Mouse (Mus musculus) limb, embryonic 12.5 days (tissue): Measurements from ENCODE around the gene Adamtsl5. TPM values are rescaled to one million over a fixed set of nuclear protein-coding genes. Genes with fewer than 3 reads are reported as not detected.
A peak's percentile ranks its signal among the peaks of the same experiment; 100 is the strongest.

ENCODE experiments used
- ATAC-seq: fragments of 200-750 bp; cut with Nextera tagmentation; 2 replicates; pipeline ENCODE4 v1.8.0; 2017; ENCODE audit warnings: low read depth, moderate TSS enrichment; ENCODE audit not compliant: insufficient number of reproducible peaks, insufficient read depth, low FRiP score, low TSS enrichment
- H3K27ac ChIP-seq: fragments of 300-500 bp; sonication (generic); 2 replicates; pipeline ENCODE4 v1.5.1; 2016; ENCODE audit warnings: mild to moderate bottlenecking, moderate library complexity
- H3K27me3 ChIP-seq: fragments of 300-500 bp; sonication (generic); 2 replicates; pipeline ENCODE4 v1.6.1; 2016; ENCODE audit warnings: mild to moderate bottlenecking, moderate library complexity
- H3K36me3 ChIP-seq: fragments of 300-500 bp; sonication (generic); 2 replicates; pipeline ENCODE4 v1.6.1; 2016; ENCODE audit warnings: mild to moderate bottlenecking, moderate library complexity
- H3K4me1 ChIP-seq: fragments of 300-500 bp; sonication (generic); replicated peaks from 2 replicates; pipeline ENCODE4 v1.6.1; 2016
- H3K4me2 ChIP-seq: fragments of 300-500 bp; sonication (generic); 2 replicates; pipeline ENCODE4 v1.6.1; 2016; ENCODE audit warnings: mild to moderate bottlenecking, moderate library complexity
- H3K4me3 ChIP-seq: fragments of 300-500 bp; sonication (generic); replicated peaks from 2 replicates; pipeline ENCODE4 v1.5.1; 2016; ENCODE audit warnings: mild to moderate bottlenecking
- H3K9ac ChIP-seq: fragments of 300-500 bp; sonication (generic); replicated peaks from 2 replicates; pipeline ENCODE4 v1.6.1; 2016; ENCODE audit warnings: mild to moderate bottlenecking, moderate library complexity
- H3K9me3 ChIP-seq: fragments of 300-500 bp; sonication (generic); 2 replicates; pipeline ENCODE4 v1.6.1; 2016; ENCODE audit warnings: mild to moderate bottlenecking, moderate library complexity
- WGBS: fragments of 180-500 bp; shearing (Covaris S2); methylation state at CpG from one replicate; pipeline ENCODE4 v1.1.7; 2016; 5-methylcytosine and 5-hydroxymethylcytosine counted together
- polyA plus RNA-seq: library from polyadenylated mRNA; unstranded; fragments of >200 nt; fragmentation: Nextera tagmentation; extraction: Ambion mirVana; gene quantifications from 2 replicates; pipeline ENCODE4 v1.2.1, GENCODE M21; 2016

The Adamtsl5 gene
- polyA plus RNA-seq, 1 experiment from 2014 or later: 0.88 TPM

DNA sequence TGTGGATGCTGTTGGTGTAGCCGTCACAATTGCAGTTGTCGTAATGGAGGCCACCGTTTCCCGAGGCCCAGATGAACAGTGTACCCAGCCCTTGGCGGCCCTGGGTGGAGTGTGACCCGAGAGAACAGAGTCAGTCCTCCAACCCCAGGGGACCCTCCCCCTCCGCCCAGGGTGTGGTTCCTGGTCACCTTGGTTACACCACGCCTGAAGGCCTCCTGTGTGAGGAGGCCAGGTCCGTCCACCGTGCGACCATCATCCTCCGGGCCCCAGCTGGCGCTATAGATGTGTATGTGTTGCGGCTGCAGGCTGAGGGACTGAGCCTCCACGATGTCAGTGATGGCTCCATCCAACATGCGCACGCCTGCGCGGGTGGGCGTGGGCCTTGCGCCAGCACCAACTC, 23.2 kb downstream of the Adamtsl5 start:
- Histone ChIP-seq H3K36me3 (no peaks in the 10 kb centered on the region), H3K4me1 (peaks cover 33% of the 10 kb centered on the region), H3K4me3 (no peak overlapping the region), H3K27ac (no peak overlapping the region), H3K27me3 (peaks cover 25% of the 10 kb centered on the region), H3K9me3 (no peaks in the 10 kb centered on the region), H3K4me2 (no peak overlapping the region), H3K9ac (no peak overlapping the region)
- ATAC-seq: no peak
- WGBS: 79% methylated on average over 21 of the region's 21 CpGs

DNA sequence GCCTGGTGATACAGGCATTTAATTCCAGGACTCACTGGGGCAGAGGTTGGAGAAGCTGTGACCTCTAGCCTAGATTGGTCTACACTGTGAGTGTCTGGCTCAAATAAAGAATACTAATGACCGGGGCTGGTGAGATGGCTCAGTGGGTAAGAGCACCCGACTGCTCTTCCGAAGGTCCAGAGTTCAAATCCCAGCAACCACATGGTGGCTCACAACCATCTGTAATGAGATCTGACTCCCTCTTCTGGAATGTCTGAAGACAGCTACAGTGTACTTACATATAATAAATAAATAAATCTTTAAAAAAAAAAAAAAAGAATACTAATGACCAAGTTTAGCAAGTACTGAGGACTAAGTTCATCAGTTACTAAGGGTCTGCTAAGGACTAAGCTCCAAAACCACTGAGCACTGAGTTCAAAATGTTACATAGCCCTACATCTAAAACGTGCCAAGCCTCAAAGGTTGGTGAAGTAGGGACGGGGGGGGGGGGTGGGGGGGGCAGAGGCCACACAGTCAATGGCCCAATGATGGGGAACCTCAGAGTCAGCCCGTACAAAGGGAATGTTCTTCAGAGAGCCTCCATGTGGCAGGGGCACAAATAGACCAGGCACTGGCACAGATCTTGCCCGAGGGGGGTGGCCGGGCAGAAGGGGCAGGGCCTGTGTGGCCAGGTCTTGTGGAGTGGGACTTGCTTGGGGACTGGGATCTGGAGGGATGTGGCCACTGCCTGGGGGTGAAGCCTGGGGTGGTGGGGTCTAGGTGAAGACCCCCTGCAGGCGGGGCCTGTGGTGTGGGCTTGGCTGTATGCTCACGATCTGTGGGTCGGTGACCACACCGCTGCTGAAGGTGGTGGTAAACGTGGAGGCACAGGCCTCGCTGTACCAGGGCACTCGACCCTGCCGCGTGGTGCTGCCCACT, 23.8 kb downstream of the Adamtsl5 start:
- ATAC-seq: no peak
- Histone ChIP-seq H3K4me3 (peak overlapping the region; percentile 65), H3K36me3 (no peaks in the 10 kb centered on the region), H3K9ac (peak overlapping the region; percentile 69; the same call in 1 of the 2 replicates), H3K27me3 (peaks cover 25% of the 10 kb centered on the region), H3K4me2 (peak overlapping the region; percentile 97), H3K4me1 (peaks cover 33% of the 10 kb centered on the region), H3K27ac (no peak overlapping the region), H3K9me3 (no peaks in the 10 kb centered on the region)
- WGBS: 78% methylated on average over 17 of the region's 17 CpGs

DNA sequence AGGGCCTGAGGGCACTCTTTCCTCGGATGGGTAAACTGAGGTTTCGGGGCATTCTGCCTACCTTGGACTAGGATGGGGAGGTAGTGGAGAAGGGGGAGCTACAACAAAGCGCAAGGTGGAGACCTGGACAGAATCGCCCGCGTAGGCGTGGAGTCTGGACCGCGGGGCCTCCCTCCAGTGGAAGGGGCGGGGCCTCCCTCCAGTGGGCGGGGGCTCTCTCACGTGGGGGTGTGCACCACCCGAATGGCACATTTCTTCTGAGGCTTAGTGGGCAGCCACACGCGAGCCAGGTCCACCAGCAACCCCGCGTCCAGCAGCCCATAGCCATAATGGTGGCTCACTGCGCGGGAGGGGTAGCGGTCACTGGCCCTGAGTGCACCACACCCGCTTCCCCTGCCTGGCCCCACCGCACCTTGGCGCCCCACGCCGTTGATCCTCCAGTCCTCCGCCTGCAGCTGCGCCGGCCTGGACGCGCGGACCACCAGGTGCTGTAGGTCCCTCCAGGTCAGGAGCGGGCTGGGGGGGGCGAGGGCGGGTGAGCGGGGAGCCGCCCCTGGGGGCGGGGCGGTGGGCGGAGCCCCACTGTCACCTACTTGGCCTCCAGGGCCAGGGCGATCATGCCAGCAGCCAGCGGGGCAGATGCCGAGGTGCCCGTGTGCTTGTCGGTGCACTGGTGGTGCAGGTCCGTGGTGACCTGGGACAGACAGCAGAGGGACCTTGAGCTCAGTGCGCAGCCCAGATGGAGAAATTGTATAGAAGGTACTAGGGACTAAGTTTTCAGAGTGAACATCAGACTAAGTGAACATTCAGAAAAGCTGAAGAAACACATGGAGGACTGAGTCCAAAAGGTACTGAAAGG, 24.7 kb downstream of the Adamtsl5 start:
- H3K27me3 ChIP-seq: peaks cover 23% of the 10 kb centered on the region
- peak overlapping the region; percentile 97 for H3K4me2 ChIP-seq
- peaks cover 7% of the 10 kb centered on the region; the same call in 1 of the 2 replicates for H3K36me3 ChIP-seq
- peak overlapping the region; percentile 65 for H3K4me3 ChIP-seq
- 2% methylated on average over 46 of the region's 46 CpGs for WGBS
- no peaks in the 10 kb centered on the region for H3K9me3 ChIP-seq
- 0 out of 2 replicates have a peak, but pooled peaks have one; percentile 11 for ATAC-seq
- H3K9ac ChIP-seq: peak overlapping the region; percentile 69
- H3K4me1 ChIP-seq: peaks cover 35% of the 10 kb centered on the region
- 0 out of 2 replicates have a peak overlapping the region, but pooled peaks have one; percentile 12 for H3K27ac ChIP-seq

DNA sequence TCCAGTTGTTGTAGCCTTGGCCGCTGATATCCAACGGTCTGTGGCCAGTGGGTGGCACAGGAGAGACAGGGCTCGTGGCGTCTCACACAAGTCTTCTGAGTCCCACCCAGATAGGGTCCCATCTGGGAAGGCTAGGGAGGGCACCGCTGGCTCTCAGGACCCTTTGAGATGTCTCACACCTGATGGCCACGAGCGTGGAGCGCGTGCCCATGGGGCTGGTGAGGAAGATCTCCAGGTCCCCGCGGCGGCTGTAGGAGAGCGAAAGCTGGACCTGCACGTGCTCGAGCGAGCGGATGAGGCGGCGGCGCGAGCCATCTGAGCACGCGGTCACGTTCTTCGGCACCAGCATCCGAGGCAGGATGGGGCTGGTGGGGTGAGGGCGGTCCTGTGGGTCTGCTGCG, 25.4 kb downstream of the Adamtsl5 start:
- H3K9ac ChIP-seq: peak overlapping the region; percentile 69
- H3K9me3 ChIP-seq: no peaks in the 10 kb centered on the region
- peaks cover 14% of the 10 kb centered on the region; the same call in 1 of the 2 replicates for H3K36me3 ChIP-seq
- peak overlapping the region; percentile 97 for H3K4me2 ChIP-seq
- ATAC-seq: no peak
- H3K4me1 ChIP-seq: peaks cover 35% of the 10 kb centered on the region
- peaks cover 20% of the 10 kb centered on the region for H3K27me3 ChIP-seq
- 5% methylated on average over 28 of the region's 28 CpGs for WGBS
- no peak overlapping the region for H3K27ac ChIP-seq
- peak overlapping the region; percentile 65 for H3K4me3 ChIP-seq

DNA sequence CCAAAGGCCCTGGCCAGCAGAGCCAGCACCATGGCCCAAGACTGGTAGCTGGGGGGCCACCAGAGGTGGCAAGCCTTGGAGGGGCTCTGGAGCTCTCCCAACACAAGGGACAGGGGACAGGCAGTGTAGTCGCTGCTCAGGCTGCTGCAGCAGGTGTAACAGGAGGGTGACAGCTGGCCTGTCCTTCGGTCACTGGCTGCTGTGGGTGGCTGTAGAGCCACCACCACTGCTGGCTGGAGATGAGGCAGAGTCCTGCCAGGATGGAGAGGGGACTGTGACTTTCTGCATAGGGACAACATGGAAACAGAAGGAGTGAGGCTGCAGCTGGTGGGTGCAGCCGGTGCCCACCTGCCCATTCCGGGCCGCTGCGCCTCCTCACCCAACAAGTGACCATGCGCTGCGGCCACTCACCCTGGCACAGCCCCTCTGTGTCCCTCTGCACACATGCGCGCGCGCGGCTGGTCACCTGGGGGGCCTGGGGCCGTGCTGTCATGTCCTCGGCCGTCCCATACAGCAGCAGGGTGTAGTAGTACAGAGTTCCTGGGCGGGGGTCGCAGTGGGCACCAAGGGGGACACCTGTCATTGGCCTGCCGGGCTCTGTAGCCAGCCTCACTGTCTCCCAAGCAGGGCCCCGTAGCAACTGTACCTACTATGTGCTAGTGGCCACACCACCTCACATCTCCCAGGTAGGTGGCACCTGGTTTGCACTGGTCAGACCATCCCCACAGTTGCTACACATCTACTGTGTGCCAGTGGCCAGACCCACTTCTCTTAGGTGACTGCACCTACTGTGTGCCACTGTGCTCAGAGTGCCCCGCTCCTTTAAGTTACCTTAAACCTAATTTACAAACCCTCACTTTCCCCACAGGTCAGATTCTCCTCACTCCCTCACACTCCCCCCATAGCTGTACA, 26.3 kb downstream of the Adamtsl5 start:
- ATAC-seq: no peak
- Histone ChIP-seq H3K4me2 (peak overlapping the region; percentile 97), H3K27me3 (peaks cover 23% of the 10 kb centered on the region), H3K36me3 (peaks cover 20% of the 10 kb centered on the region), H3K9me3 (no peaks in the 10 kb centered on the region), H3K9ac (peak overlapping the region; percentile 69; the same call in 1 of the 2 replicates), H3K4me1 (peaks cover 35% of the 10 kb centered on the region), H3K27ac (0 out of 2 replicates have a peak overlapping the region, but pooled peaks have one; percentile 1), H3K4me3 (peak overlapping the region; percentile 65)
- WGBS: 92% methylated on average over 21 of the region's 21 CpGs

DNA sequence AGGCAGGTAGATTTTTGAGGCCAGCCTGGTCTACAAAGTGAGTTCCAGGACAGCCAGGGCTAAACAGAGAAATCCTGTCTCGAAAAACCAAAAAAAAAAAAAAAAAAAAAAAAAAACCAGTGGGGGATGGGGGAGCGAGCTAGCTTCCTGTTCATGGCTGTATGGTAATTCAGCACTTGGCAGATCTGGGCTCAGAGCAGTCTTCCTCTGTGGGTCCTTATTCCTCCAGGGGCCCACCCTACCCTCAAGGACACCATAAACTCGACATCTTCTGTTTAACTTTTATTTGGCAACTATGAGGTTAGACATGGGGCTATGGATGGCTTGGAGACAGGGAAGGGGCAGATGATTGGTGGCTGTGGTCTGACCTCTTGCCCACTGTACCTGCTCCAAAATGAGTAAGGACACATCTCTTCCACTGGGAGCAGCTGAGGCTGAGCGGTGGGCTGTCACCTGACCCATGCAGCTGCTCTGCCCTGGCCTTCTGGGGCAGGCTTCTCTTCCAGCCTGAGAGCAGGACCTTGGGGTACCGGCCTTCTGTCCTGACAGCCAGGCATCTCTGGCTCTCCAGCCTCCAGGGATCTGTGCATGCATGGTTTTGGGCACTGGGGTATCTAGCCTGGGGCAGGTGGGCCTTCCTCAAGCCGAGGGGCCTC, 27.1 kb downstream of the Adamtsl5 start:
- WGBS: 78% methylated on average over 5 of the region's 6 CpGs
- H3K9me3 ChIP-seq: no peaks in the 10 kb centered on the region
- peaks cover 20% of the 10 kb centered on the region for H3K36me3 ChIP-seq
- no peak overlapping the region for H3K9ac ChIP-seq
- H3K4me1 ChIP-seq: peaks cover 35% of the 10 kb centered on the region
- peak overlapping the region; percentile 97; the same call in 1 of the 2 replicates for H3K4me2 ChIP-seq
- 0 out of 2 replicates have a peak overlapping the region, but pooled peaks have one; percentile 1 for H3K27ac ChIP-seq
- no peak for ATAC-seq
- peaks cover 31% of the 10 kb centered on the region for H3K27me3 ChIP-seq
- no peak overlapping the region for H3K4me3 ChIP-seq

DNA sequence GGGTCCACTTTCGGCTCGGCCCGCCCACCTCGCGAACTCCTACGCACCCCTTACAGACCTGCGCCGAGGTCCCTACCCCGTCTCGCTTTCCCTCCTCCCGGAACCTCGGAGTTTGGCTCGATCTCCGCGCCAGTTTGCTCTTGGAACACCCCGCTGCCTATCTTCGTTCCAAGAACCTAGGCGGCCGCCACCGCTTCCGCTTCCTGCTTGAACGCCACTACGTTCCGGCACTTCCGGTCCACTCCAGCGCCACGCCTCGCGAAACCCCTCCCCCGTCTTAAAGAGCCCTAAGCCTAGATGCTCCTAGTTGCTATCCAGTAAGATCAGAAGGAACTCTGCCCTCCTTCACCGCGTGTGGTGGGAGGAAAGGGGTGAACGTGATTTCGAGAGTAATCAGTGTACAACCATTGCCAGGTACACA, 27.9 kb downstream of the Adamtsl5 start, which contains the start of gene 2310011J03Rik:
TSS of gene 2310011J03Rik (minus strand) at position 198 of the 421 bp plus-strand sequence.
- Histone ChIP-seq H3K4me3 (peak within 1 kb of the TSS; percentile 81), H3K36me3 (peaks cover 20% of the 10 kb centered on the region), H3K9ac (peak within 1 kb of the TSS; percentile 78), H3K4me2 (peak within 1 kb of the TSS; percentile 97), H3K27me3 (peaks cover 37% of the 10 kb centered on the region), H3K27ac (peak within 1 kb of the TSS; percentile 41; the same call in 1 of the 2 replicates), H3K9me3 (no peaks in the 10 kb centered on the region), H3K4me1 (peaks cover 38% of the 10 kb centered on the region)
- ATAC-seq: peak; percentile 15; the same call in 1 of the 2 replicates
- WGBS: under 1% methylated on average over 34 of the region's 34 CpGs

DNA sequence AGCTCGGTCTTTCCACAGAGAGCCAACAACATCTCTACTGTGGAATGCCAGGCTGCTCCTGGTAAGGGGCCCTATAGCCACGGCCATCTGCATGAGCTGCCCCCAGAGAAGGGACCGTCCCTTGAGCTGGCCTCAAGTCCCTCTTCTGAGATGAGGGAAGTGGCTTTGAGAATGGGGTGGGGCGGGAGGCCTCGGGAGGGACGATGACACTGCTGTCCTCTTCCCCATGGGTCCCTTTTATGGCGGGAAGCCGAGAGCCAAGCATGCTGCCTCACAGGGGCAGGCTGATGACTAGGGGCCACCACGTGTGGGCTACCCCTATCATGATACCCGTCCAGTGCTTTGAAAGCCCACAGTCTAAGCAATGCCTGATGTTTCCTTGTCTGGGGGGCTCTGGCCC, 31.2 kb downstream of the Adamtsl5 start:
- no peak overlapping the region for H3K4me3 ChIP-seq
- H3K4me1 ChIP-seq: peaks cover 22% of the 10 kb centered on the region
- no peak overlapping the region for H3K9ac ChIP-seq
- H3K4me2 ChIP-seq: no peak overlapping the region
- no peaks in the 10 kb centered on the region for H3K9me3 ChIP-seq
- WGBS: 58% methylated on average over 10 of the region's 10 CpGs
- H3K27me3 ChIP-seq: peaks cover 61% of the 10 kb centered on the region
- no peak for ATAC-seq
- peaks cover 20% of the 10 kb centered on the region for H3K36me3 ChIP-seq
- H3K27ac ChIP-seq: no peak overlapping the region

DNA sequence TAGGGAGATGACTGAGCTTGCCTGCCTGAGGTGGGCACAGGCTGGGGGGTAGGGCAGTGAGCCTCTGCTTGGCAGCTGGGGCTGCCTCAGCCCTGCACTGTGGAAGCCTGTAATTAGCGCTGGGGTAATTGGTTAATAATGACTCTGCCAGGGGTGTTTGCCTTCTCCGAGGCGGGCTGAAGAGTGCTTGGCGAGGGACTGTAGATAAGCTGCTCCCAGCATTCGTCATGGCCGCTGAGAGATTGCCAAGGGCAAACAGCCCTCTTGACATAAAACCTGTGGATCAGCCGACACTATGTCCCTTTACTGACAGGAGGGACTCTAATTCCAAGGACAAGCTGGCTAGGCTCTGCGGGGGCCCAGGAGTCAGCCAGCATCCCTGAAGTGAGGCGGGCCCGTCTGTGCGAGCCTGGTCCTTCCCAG, 31.8 kb downstream of the Adamtsl5 start:
- no peak overlapping the region for H3K4me2 ChIP-seq
- H3K27me3 ChIP-seq: peaks cover 68% of the 10 kb centered on the region
- H3K9ac ChIP-seq: no peak overlapping the region
- H3K4me3 ChIP-seq: no peak overlapping the region
- H3K9me3 ChIP-seq: no peaks in the 10 kb centered on the region
- peaks cover 20% of the 10 kb centered on the region for H3K36me3 ChIP-seq
- peaks cover 20% of the 10 kb centered on the region for H3K4me1 ChIP-seq
- no peak overlapping the region for H3K27ac ChIP-seq
- no peak for ATAC-seq
- WGBS: 18% methylated on average over 11 of the region's 11 CpGs

DNA sequence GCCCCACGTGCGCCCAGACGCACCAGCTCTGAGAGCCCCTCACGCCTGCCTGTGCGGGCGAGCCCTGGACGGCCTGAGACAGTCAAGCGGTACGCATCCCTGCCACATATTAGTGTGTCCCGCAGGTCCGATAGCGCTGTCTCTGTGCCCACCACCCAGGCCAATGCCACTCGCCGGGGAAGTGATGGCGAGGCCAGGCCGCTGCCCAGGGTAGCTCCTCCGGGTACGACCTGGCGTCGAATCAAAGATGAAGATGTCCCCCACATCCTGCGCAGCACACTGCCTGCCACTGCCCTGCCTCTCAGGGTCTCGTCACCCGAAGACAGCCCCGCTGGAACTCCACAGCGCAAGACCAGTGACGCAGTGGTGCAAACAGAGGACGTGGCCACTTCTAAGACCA, 32.9 kb downstream of the Adamtsl5 start:
- H3K9ac ChIP-seq: peak overlapping the region; percentile 37; the same call in 1 of the 2 replicates
- no peak overlapping the region for H3K4me3 ChIP-seq
- H3K27me3 ChIP-seq: peaks cover 78% of the 10 kb centered on the region
- WGBS: 46% methylated on average over 27 of the region's 27 CpGs
- ATAC-seq: no peak
- H3K9me3 ChIP-seq: no peaks in the 10 kb centered on the region
- peaks cover 20% of the 10 kb centered on the region for H3K36me3 ChIP-seq
- no peak overlapping the region for H3K27ac ChIP-seq
- H3K4me2 ChIP-seq: no peak overlapping the region
- peaks cover 20% of the 10 kb centered on the region for H3K4me1 ChIP-seq
